Mouse (Mus musculus): Measurements from ENCODE around the gene Lhfp.

DNA sequence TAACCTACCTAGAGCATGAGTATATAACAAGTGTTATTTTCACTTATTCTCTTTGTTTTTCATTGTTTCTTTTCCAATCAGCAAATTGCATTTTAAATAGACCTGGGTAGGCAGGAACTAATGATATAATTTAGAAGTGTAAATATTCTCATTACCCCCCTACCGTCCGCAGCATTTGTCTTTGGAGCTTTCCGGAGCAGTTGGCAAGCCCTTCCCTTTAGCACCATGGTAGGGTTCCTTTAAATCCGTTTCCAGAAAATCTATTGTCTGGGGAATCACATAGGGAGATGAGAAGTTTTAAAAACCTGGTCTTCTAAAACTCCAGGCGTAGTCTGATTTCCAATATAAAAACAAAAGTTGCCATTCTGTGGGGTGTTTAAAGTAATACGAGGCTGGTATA, 59.5 kb downstream of the Lhfp start:
- TF ChIP-seq CTCF (IDR thresholded peaks at IDR 0.05; ENCODE audit: low read depth, low read length) = no peak
- no peak for TF ChIP-seq POLR2AphosphoS5 (IDR thresholded peaks at IDR 0.05; ENCODE audit: insufficient replicate concordance, low read depth, low read length)
- TF ChIP-seq GATA1 (IDR thresholded peaks at IDR 0.05; ENCODE audit: borderline replicate concordance, low read length) = no peak

Measured in G1E (cell line).